In the genomic region with DNA sequence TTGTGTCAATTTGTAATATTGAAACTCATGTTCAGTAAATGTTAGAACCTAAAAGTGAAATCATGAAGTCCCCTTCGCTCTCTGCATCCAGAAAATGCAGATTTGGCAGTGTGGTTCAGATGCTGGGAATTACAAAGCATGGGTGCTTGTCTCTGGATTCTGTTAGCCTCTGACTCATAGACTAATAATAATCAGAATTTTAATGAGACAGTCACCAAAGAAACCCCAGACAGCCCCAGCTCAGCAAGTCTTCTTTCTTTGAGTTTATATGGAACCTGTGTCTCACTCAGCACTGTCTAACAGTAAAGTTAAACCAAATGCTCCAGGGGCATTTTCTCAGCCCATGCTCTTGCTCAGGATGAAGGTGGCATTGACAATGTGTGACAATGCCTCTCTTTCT, we compare ENCODE assay signal across 26 mouse cellular contexts.
"Had no signal": no experiment of that assay in that cellular context is flagged by ENCODE, and none has a peak within 500 bp of the region (broad histone marks: within the 10 kb centered on the region; RNA-seq: fewer than 3 reads in every experiment).

No protein-coding gene starts in this region.

- H3K27me3 ChIP-seq: embryonic facial prominence, embryonic 12.5 days; embryonic facial prominence, embryonic 13.5 days; embryonic facial prominence, embryonic 15.5 days; forebrain, embryonic 12.5 days; forebrain, embryonic 13.5 days; forebrain, embryonic 15.5 days had no signal

- DNase-seq: cerebellum, adult 9-11 months; cerebellum, postnatal 10 days; cerebellum, postnatal 14 days; cerebellum, postnatal 25 days; cerebellum, postnatal 36 days; embryo, embryonic 11 days; forebrain, postnatal 0 days; gastrocnemius, adult 2 months; gastrocnemius, postnatal 10 days; gastrocnemius, postnatal 14 days; gastrocnemius, postnatal 36 days; heart, adult 11 months; heart, adult 18-20 months; heart, adult 2 months had no signal

- H3K4me1 ChIP-seq: embryonic facial prominence, embryonic 10.5 days; embryonic facial prominence, embryonic 12.5 days; embryonic facial prominence, embryonic 13.5 days; embryonic facial prominence, embryonic 15.5 days; forebrain, embryonic 10.5 days; forebrain, embryonic 12.5 days; forebrain, embryonic 13.5 days; forebrain, embryonic 15.5 days; heart, embryonic 10.5 days had no signal

- H3K27ac ChIP-seq: embryonic facial prominence, embryonic 10.5 days; embryonic facial prominence, embryonic 12.5 days; embryonic facial prominence, embryonic 13.5 days; embryonic facial prominence, embryonic 15.5 days; forebrain, embryonic 10.5 days; forebrain, embryonic 12.5 days; forebrain, embryonic 13.5 days; forebrain, embryonic 15.5 days; gastrocnemius, adult 2 months; heart, adult 2 months; heart, embryonic 10.5 days had no signal

- H3K9me3 ChIP-seq: embryonic facial prominence, embryonic 10.5 days; embryonic facial prominence, embryonic 12.5 days; embryonic facial prominence, embryonic 13.5 days; embryonic facial prominence, embryonic 15.5 days; forebrain, embryonic 10.5 days; forebrain, embryonic 12.5 days; forebrain, embryonic 13.5 days; forebrain, embryonic 15.5 days; heart, embryonic 10.5 days had no signal

- H3K4me3 ChIP-seq: embryonic facial prominence, embryonic 10.5 days; embryonic facial prominence, embryonic 12.5 days; embryonic facial prominence, embryonic 13.5 days; embryonic facial prominence, embryonic 15.5 days; erythroblast, embryonic 14.5 days; forebrain, embryonic 10.5 days; forebrain, embryonic 12.5 days; forebrain, embryonic 13.5 days; forebrain, embryonic 15.5 days; gastrocnemius, adult 2 months; heart, adult 2 months; heart, embryonic 10.5 days had no signal

- H3K9ac ChIP-seq: embryonic facial prominence, embryonic 12.5 days; embryonic facial prominence, embryonic 13.5 days; embryonic facial prominence, embryonic 15.5 days; forebrain, embryonic 12.5 days; forebrain, embryonic 13.5 days; forebrain, embryonic 15.5 days; forebrain, postnatal 0 days had no signal

- ATAC-seq: forebrain, embryonic 13.5 days; forebrain, embryonic 14.5 days; forebrain, embryonic 15.5 days; forebrain, embryonic 16.5 days; forebrain, postnatal 0 days had no signal

- H3K36me3 ChIP-seq: embryonic facial prominence, embryonic 10.5 days; embryonic facial prominence, embryonic 12.5 days; embryonic facial prominence, embryonic 13.5 days; embryonic facial prominence, embryonic 15.5 days; forebrain, embryonic 10.5 days; forebrain, embryonic 12.5 days; forebrain, embryonic 15.5 days; heart, embryonic 10.5 days had no signal

- H3K4me2 ChIP-seq: embryonic facial prominence, embryonic 12.5 days; embryonic facial prominence, embryonic 13.5 days; embryonic facial prominence, embryonic 15.5 days; forebrain, embryonic 12.5 days; forebrain, embryonic 13.5 days; forebrain, embryonic 15.5 days had no signal
